Mouse (Mus musculus): ENCODE measurements at regions not wholly inside any gene's neighbourhood (a gene's known extent, or its start where the extent isn't known, plus 50 kb on each side); places are given as distances from the start of the nearest gene placed in this dataset.

DNA sequence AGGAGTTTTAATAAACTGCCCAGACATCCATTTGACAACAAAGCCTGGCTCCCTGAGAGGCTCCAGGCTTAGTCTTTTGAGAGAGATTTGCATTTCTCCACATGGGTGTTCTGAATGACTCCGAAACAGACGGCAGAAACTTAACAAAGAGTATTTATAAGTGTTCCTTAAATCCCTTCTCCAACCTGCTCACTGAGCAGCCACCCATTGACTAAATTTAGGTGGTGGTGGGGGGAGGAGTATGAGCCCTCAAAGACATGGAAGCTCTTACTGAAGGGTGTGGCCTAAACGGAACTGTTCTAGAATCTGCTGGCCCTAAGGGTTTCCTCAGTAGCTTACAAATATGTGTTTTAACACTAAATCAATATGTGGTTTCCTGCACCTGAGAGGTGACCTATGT is 158.5 kb downstream of the Dyrk2 start:
- DNase-seq (ENCODE audit: low spot score): no peak

DNA sequence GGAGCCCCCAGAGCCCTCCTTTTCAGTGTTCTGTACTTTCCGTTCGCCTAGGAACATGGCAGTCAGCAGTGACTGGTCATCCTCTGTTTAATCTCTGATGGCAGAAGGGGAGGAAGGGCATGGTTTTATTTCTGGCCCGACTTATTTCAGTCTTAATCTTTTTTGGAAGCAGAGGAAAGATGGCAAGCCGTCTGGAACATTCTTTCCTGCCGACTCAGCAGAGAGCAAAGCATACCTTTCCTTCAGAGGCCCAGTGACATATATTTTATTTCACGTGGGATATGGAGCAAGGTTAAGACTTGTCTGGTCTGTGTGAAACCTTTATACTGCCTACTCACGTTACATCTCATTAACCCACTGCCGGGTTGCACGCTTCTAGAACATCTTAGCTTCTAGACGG is 158.1 kb downstream of the Dyrk2 start:
- no peak for DNase-seq (ENCODE audit: low spot score)

DNA sequence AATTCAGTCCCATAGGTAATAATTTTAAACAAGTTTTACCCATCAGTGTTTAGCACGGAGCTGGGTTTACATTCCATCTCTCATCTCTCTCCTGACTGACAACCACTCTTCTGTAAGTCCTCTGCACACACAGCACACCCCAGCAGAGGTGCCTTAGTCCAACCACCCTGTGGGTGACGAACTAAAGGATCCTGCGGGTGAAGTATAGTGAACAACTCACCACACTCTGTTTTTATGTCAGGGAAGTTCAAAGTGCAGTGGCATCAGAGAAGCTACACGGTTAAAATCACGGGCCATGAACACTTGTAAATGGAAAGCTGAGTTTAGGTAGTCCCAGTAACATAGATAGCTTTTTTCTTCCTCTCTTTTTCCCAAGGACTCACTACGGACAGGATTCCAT is 157.1 kb downstream of the Dyrk2 start:
- DNase-seq (ENCODE audit: low spot score): no peak

DNA sequence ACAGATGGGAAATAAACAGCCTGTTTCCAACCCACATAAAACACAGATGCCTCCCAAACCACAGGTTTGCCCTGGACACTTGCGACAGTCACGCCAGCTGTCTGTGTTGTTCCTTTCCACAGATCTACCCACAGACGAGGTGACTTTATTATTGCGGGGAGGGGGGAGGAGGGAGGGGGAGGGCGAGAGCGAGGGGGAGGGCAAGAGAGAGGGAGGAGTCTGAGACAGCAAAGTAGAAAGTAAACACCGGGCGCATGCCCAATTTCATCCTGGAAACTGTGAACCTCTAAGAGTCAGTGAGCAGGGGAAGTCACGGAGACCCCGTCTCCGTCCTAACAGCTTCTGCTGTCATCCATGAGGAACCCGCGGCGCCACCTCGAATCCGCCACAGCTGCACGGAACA is 155.8 kb downstream of the Dyrk2 start:
- no peak for DNase-seq (ENCODE audit: low spot score)

DNA sequence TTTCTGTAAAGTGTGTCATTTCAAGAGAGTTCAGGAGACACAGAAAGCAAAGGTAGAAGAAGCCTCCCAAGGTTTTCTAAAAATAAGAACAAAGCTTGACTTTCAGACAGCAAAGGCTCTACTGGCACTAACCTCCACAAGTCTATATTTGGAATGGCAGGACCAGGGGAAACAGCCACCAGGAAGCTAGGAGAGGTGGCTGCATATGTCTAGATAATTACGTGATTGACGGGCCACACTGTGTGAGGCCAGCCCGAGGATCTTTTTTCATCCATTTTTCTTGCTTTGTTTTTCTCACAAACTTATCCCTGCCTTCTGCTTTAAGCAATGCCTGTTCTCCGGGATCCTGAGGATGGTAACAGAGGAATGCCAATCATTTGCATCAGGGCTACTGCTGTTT is 155.4 kb downstream of the Dyrk2 start:
- no peak for DNase-seq (ENCODE audit: low spot score)

DNA sequence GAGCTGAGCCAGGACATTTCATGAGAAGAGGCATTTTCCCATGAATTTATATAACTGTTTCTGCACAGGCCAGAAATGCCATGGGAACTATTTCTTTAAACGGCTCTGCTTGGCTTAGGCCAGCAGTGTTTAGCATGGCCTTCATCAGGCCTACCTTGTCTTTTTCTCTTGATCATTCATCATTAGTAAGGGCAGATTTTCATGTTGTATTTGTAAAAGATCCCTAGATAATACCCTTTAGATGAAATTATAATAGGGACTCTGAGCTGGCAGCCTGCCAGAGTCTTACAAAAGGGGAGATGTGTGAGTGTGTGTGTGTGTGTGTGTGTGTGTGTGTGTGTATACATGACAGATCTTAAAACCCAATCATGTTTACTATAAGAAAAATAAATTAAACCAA is 149.4 kb downstream of the Dyrk2 start:
- no peak for DNase-seq (ENCODE audit: low spot score)

DNA sequence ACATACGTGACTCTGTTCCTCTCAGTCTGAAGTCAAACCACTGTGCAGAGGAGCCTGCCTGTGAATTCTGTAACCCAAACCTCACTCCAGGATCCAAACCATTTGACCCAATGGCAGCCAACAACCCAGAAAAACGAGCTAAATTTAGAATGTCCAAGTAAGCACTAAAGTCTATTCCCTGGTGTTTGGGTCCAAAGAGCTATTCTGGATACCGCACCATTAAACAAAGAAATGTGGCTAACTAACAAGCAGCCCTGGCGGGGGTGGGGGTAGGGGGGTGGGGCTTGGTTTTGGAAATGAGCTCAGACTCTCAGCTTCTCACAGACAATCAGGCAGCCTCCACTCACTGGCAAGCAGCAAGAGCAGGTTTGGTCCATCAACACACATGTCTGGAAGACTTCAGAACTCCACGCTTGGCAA is 147.9 kb downstream of the Dyrk2 start:
- DNase-seq (ENCODE audit: low spot score): no peak

DNA sequence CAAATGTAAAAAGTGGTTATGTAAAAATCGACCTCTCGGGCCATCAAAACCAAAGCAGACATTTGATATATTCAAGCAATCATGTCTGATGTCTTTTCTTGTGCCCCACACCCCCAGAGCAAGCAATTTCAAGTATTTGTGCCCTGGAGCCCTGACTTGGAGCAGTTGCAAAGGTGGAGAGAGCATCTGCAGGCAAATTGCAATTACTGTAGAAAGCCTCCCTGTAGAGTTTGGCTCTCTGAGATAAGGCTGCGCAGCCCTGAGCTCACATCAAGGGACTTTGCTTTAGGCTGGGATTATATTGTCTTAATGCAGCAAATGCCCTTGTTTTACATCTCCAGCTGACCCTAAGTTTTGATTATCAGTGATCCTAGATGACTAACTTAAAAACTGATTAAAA is 147.3 kb downstream of the Dyrk2 start:
- no peak for DNase-seq (ENCODE audit: low spot score)

DNA sequence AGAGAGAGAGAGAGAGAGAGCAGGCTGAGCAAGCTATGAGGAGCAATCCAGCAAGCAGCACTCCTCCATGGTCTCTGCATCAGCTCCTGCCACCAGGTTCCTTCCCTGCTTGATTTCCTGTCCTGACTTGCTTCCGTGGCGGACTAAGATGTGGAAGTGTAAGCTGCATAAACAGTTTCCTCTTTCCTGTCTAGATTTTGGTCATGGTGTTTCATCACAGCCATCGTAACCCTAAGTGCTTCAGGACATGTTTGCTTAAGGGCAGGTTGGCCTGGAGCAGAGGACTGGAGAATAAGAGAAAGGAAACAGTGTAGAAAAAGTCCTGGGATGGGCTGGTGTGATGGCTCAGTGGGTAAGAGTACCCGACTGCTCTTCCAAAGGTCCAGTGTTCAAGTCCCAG is 133.9 kb downstream of the Dyrk2 start:
- no peak for DNase-seq (ENCODE audit: low spot score)

DNA sequence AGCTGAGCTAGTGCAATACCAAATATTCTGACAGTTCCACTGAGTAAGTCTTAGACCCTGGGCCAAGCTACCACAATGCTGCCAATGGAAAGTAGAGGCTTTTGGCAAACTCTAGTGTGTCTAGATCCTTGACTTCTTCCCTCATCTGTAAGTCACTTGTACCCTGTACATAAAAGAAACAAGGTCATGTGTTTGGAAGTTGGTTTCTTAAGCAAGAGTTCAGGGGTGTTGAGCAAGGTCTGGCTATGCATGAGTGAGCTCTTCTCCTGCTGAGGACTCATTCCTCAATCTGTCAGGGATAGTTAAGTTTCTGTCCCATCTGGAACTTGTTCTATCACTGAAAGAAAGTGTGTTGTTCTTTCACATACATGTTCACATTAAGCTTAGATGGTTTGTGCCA is 132.9 kb downstream of the Dyrk2 start:
- DNase-seq (ENCODE audit: low spot score): no peak

DNA sequence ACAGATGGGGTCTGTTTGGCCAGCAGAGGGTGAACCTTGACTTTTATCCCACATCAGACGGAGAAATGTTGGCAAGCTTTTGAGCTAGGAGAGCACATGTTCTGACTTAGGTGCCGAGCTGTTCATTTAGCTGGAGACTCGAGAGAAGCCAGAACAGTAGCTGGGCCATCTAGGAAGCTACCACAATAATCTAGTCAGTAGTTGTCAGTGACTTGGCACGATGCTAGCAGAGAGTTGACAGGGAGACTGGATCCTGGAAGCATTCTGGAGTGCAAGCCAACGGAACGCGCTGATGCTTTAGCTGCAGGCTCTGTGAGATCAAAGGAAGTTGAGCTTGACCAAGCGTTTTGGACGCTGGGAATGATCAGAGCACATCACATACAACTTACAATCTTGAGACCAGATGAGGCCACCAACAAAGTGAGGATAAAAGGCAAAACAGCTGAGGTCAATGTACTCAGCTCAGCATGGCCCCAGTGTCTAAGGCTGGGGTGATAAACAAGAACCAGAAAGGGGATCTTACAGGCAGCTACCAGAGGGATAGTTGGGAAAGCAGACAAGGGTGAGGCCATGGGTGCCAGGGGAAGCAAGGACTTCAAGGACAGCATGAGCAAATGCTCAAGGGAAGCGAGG is 130.0 kb downstream of the Dyrk2 start:
- DNase-seq (ENCODE audit: low spot score): no peak

DNA sequence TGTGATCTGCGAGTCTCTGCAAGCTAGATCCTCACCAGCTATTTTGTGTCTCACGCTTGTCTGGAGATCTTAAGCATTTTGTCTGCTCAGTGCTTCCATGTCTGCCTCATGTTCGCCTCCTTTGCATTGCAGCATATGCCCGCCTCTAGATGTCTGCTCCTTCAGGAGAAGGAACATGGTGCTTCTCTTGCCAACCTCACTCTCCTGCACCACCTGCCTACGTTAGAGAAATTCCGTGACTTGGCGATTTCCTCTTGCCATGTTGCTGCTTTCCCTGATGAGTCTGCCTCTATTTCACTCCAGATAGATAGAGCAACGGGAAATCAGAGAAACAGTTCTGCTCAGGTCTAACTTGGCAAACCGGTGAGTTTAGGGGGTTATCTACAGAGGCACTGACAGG is 126.2 kb downstream of the Dyrk2 start:
- no peak for DNase-seq (ENCODE audit: low spot score)

DNA sequence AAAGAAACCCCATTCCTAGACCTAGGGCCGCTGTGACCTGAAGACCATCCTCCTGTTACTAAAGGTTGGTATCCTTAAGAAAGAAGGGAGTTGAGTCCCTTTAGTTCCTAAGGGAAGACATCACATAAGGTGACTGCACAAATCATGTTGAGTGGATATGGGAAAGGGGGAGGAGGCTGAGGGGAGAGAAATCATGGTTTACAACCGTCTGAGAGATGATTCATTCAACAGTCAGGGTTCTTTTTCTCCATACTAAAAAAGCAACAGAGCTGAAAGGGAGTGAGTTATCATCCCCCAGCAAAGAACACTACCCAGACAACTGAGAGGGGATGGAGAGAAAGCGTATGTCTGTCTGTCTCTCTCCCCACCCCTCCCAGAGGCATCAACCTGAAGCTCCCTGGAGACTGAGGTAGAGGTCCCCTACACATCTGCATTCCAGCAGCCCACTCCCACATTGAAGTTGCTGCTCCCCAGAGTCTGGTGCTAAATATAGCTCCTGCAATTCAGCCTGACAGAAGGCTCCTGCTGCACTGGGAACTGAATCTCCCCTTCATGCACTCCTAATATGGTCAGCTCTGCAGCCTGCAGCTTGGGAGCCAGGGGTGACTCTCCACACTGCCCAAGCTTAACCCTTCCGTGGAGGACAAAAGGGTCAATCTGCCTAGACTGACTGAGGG is 123.2 kb downstream of the Dyrk2 start:
- no peak for DNase-seq (ENCODE audit: low spot score)

DNA sequence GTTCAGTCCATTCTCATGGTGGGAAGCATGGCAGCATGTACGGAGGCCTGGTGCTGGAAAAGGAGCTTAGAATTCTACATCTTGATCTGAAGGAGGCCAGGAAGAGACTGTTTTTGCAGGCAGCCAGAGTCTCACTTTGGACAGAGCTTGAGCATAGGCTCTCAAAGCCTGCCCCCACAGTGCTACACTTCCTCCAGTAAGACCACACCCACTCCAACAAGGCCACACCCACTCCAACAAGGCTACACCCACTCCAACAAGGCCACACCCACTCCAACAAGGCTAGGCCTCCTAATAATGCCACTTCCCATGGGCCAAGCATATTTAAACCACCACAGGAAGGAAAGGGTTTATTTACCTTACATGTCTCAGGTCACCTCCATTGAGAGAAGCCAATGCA is 121.0 kb downstream of the Dyrk2 start:
- no peak for DNase-seq (ENCODE audit: low spot score)

DNA sequence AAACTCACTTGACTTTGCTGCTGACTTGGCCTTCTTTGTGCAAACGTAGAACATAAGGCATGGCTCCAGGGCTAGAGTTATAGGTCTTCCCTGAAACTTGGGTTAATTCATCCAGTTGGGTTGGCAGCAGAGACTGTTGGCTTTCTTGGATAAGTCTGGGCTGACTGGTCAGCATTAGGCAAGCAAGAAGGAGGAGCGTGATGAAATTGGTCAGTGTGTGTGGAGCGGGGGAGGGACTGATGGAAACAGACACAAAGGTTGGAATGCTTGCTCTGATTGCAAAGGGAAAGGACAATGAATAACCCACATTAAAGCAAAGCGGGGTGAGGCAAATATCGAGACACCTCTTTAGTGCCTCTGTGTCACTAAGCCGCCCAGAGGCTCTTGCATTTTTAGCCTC is 120.3 kb downstream of the Dyrk2 start:
- no peak for DNase-seq (ENCODE audit: low spot score)

DNA sequence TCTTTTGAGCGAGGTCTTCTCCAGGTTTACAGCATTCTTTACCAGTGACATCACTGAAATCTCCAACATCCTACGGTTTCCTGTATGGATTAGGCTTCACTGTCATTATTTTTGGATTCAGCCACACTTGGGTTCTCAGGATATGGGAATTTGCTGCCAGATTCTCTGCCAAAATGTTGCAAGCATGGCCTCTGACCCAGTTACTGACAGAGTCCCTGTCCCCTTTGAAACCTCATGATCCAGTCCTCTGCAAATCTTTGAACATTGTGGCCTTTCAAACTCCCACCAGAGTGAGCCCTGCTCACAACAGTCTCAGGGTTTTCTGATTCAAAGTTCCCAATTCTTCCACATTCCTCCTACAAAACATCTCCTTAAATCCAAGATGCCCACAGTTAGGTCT is 118.9 kb downstream of the Dyrk2 start:
- DNase-seq (ENCODE audit: low spot score): no peak

DNA sequence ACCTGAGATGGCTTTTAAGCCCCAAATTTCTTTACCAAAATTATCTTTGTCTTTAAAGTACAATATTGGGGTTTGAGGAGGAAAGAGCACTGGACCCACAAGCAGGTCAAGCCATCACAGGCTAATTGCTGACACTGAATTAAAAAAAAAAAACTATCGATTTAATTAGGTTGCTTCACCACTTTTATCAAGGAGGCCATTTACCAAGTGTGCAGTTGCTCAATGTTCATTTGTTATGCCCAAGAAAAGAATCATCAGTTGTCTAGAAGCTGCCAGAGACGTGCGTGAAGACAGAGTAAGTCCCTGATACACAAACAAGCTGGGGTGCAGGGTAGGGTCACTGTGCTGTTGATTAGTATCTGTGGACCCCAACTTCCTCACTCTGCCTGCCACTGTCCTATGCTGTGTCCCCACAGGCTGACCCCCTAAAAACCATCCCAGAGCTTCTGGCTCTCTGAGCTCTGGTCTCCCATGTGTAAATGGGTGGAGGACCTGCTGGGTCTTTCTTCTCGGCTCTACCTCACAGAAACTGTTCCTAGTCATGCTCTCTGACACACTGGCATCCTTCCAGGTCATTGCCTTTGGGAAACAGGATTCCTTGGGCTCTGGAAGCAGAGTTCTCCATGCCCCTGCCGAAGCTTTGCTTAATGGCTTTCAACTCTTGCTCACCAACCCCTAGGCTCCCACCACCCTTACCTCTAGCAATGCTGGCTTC is 116.8 kb downstream of the Dyrk2 start:
- DNase-seq (ENCODE audit: low spot score): no peak

DNA sequence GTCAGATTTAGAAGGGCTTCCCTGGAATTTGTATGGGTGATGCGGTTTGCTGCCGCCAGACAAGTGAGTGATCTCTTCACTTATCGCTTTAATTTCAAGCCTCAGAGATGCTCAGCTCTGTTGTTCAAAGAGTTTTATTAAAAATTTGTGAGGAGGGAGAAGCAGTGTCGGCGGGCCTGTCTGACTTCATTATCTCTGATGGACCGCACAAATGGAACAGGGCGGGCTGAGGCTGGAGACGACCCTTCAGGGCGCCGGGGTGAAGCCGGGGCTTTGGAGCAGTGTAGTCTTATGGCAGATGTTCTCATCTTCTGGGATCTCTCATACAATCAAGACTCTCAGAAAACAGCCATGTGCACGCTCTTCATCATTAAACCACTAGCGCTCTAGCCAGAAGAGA is 115.2 kb downstream of the Dyrk2 start:
- no peak for DNase-seq (ENCODE audit: low spot score)

DNA sequence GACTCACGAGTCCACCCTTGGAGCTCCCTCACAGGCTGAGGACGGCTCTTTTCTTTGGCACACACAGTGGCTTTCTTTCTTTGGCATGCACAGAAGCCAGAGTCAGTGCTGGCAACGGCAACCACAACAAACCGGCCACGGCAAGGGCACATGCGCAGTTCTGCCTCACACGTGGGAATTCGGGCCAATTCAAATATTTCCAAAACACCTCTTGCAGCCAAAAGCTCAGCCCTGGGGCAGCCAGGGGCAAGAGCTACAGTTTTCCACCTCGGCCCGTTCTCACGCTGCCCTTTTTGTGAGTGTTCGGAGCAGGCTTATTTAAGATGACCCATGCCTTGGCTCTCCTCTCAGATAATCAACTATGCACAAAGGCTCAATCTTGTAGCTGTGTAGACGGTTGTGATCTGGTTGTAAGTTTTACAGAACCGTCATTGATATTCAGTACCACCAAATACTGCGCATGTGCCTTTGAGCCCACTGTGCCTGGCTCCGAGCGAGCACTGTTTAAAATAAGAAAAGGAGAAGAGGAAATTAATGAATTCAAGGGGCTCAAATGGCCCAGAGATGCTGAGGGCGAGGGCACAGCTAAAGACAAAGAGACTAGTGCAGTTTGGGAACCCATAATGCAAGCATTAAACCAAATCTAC is 111.1 kb downstream of the Dyrk2 start:
- no peak for DNase-seq (ENCODE audit: low spot score)

DNA sequence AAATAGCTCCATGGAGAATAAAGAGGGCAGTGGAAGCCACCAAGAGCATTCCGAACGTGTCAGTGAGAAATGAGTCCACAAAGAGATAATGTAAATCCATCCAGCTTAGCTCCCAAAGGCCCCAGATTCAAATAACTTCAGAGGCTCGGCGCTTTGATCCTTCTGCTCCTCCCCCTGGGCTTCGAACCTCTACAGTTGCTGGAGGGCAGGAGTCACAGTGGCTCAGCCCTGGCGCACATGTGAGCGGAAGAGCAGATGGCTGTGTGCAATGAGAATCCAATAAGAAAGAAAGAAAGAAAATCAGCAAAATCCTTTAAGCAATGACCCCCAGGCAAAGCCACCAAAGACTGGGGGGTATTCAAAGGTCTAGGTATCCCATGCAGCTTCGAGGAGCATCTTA is 109.6 kb downstream of the Dyrk2 start:
- DNase-seq (ENCODE audit: low spot score): no peak

DNA sequence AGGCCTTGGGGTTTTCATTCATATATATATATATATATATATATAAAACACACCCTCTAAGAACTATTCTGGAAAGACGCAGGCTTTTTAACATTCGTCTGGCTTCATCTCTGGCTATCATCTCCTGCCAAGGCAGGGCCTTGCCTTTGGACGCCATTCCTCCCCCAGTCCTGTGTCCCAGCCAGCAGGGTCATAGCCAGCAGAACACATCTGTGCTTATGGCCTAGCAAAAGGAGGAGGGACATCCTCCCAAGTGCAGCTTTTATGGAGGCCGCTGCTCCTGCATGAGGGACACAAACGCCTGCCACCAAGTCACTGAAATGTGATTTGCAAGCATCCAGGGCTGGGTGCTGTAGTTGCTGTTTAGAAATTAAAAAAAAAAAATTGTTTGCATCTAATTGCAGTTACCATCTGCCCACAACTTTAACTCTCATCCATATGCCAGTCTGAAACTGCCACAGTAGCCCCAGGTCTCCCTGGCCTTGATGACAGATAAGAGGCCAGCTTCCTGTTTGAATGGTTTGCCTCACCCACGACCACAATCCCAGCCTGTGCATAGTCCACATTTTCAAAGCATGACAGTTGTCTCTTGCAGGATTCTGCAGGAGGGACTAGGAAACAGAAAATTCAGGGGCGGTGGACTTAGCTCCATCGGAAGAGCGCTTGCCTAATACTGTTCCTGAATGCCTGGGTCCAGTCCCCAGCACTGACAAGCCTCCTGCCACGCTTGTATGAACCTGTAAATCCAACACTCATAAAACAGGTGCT is 108.7 kb downstream of the Dyrk2 start:
- DNase-seq (ENCODE audit: low spot score): no peak

DNA sequence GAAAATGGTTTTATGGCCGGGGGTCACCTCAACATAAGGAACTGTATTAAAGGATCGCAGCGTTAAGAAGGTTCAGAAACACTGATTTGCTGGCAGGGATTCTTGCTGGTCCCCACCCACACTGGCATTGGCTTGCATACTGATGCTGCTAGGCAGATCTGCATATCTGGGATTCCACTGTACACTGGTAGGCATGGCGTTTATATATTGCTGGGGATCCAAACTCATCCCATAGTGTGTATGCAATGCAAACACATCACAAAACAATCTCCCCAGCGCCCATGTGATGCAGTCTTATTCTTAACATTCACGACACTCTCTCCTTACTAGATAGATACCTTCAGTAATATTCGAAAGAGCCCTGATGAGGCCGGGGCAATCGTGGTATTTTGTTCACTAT is 105.0 kb downstream of the Dyrk2 start:
- DNase-seq (ENCODE audit: low spot score): no peak

Measured in urinary bladder, postnatal 10 days (tissue).